Mouse (Mus musculus): Measurements from ENCODE around the gene Nr2f6. TPM values are rescaled to one million over a fixed set of nuclear protein-coding genes. Genes with fewer than 3 reads are reported as not detected.

Nr2f6 gene
- 10 to 100 TPM; 41.7 to 44.8 TPM for total RNA-seq (2021)
- long read RNA-seq, experiment 1, transcript Nr2f6-201 (4 exons, 2,218 nt), result major isoform, 88 of 150 reads
- long read RNA-seq, experiment 1, partial matches to known transcripts, result 10 of 150 reads
- long read RNA-seq, experiment 1, other reads (novel, unspliced or antisense), result 52 of 150 reads
- long read RNA-seq, experiment 2, transcript Nr2f6-201 (4 exons, 2,218 nt), result major isoform, 104 of 150 reads
- long read RNA-seq, experiment 2, partial matches to known transcripts, result 5 of 150 reads
- long read RNA-seq, experiment 2, other reads (novel, unspliced or antisense), result 41 of 150 reads

- intact Hi-C loops (cut with DNase I), result no loop called here
These were observed at the start of gene Nr2f6 for GRCm38 (mm10) chr8:71381421-71381970. Gene Nr2f6, minus strand, starts transcription at chr8:71381960.

GRCm38 (mm10) chr8:71422121-71422520, 40.4 kb upstream of the Nr2f6 start:
- H3K27ac ChIP-seq, result no peak overlapping the region
- DNase-seq (ENCODE audit: extremely low spot score in 1 of 2, low spot score in 2 of 2), result no peak
- no peak overlapping the region for H3K4me3 ChIP-seq
- intact Hi-C loops (cut with DNase I), result no loop called here
- no peak for TF ChIP-seq CTCF (IDR thresholded peaks at IDR 0.05)

More at GRCm38 (mm10) chr8:71381421-71381970, at the start of gene Nr2f6:
- DNase-seq (ENCODE audit: extremely low spot score in 1 of 2, low spot score in 2 of 2), result peak in 1 of 2 experiments; percentile 49
- TF ChIP-seq CTCF (IDR thresholded peaks at IDR 0.05), result no peak
- H3K27ac ChIP-seq, result peak within 1 kb of the TSS; percentile 87
- peak within 1 kb of the TSS; percentile 89 for H3K4me3 ChIP-seq

DNA sequence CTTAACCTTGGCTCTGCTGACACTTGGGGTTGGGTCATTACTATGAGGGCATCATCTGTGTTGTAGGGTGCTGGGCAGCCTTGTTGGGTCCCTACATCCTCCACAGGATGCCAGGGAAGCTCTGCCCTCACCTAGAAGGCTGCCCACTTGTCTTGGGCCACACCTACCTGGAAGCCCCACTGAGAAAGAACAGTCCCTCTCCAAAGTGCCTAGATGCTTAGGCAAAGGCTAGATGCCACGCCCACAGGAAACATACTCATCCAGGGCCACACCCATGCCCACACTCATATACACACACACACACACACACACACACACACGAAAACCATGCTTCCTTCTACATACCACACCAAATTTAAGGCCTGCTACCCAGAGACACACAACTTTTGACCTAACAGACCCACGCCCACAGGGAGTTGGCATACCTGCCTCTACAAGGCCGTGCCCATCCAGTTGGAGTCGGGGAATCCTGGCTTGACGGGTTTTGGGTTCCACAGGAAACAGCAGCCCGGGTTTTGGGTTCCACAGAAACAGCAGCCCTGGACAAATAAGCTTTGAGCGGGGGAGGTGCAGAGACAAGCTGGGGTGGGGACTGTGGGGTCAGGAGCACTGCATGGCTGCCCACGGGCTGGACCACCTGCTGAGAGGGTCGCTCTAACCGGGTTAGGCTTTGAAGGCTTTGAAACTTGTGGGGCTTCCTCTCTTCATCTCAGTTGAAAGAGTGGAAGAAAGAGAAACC, 29.9 kb upstream of the Nr2f6 start:
- Histone ChIP-seq H3K4me3 (no peak overlapping the region), H3K27ac (no peak overlapping the region)
- intact Hi-C loops (cut with DNase I), result loop anchor here (5.0 kb wide), 1 partner anchor 1116 kb away; no protein-coding TSS in a partner anchor
- no peak for DNase-seq (ENCODE audit: extremely low spot score in 1 of 2, low spot score in 2 of 2)
- TF ChIP-seq CTCF (IDR thresholded peaks at IDR 0.05), result no peak

DNA sequence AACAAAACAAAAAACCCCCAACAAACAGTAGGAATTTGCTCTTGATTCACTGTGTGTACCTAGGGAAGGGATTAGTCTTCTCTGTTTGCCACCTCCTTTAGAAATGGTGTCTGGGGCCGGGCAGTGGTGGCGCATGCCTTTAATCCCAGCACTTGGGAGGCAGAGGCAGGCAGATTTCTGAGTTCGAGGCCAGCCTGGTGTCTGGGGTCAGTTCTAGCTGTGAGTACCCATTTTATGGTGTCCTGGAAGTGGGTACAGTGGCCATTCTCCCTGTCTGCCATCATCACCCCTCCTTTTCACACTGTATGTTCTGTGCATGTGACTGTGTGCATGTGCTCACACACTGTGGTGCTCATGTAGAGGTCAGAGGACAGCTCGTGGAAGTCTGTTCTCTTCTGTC, 26.5 kb upstream of the Nr2f6 start:
- Histone ChIP-seq H3K4me3 (no peak overlapping the region), H3K27ac (no peak overlapping the region)
- DNase-seq (ENCODE audit: extremely low spot score in 1 of 2, low spot score in 2 of 2), result no peak
- no peak for TF ChIP-seq CTCF (IDR thresholded peaks at IDR 0.05)
- intact Hi-C loops (cut with DNase I), result no loop called here

DNA sequence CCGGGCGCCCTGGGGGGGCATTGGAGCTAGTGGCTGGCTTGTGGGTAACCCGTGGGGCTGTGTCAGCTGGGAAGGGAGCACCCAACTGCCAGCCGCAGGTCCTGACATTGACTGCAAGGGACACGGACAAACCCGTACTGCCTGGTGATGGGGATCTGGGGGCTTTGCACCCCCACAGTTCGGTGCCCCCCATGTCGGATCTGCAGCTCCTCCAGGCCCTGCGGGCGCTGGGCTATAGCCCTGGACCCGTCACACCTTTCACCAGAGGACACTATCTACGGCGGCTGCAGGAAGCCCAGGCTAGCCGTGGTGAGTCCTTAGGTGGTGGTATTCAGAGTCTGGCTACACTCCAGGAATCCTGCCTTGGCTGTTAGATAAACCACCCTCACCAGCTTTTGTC, 25.7 kb upstream of the Nr2f6 start:
- no peak overlapping the region for H3K27ac ChIP-seq
- TF ChIP-seq CTCF (IDR thresholded peaks at IDR 0.05), result no peak
- no peak for DNase-seq (ENCODE audit: extremely low spot score in 1 of 2, low spot score in 2 of 2)
- H3K4me3 ChIP-seq, result no peak overlapping the region
- intact Hi-C loops (cut with DNase I), result no loop called here

GRCm38 (mm10) chr8:71406099-71407015, 24.6 kb upstream of the Nr2f6 start:
- TF ChIP-seq CTCF (IDR thresholded peaks at IDR 0.05), result peak; percentile 53
- H3K4me3 ChIP-seq, result peak overlapping the region; percentile 40
- DNase-seq (ENCODE audit: extremely low spot score in 1 of 2, low spot score in 2 of 2), result no peak
- intact Hi-C loops (cut with DNase I), result no loop called here
- no peak overlapping the region for H3K27ac ChIP-seq

- intact Hi-C loops (cut with DNase I), result loop anchor here (2.0 kb wide), 1 partner anchor 53 kb away; no protein-coding TSS in a partner anchor
- TF ChIP-seq CTCF (IDR thresholded peaks at IDR 0.05), result peak; percentile 62
- peak; percentile 90 to 94 for DNase-seq (ENCODE audit: extremely low spot score in 1 of 2, low spot score in 2 of 2)
- Histone ChIP-seq H3K27ac (0 out of 2 replicates have a peak within 1 kb of the TSS, but pooled peaks have one; percentile 5), H3K4me3 (peak within 1 kb of the TSS; percentile 40)
These were observed 23.8 kb upstream of the Nr2f6 start, which contains the start of gene Ankle1 for GRCm38 (mm10) chr8:71405401-71406098. Gene Ankle1, plus strand, starts transcription at chr8:71406010.

DNA sequence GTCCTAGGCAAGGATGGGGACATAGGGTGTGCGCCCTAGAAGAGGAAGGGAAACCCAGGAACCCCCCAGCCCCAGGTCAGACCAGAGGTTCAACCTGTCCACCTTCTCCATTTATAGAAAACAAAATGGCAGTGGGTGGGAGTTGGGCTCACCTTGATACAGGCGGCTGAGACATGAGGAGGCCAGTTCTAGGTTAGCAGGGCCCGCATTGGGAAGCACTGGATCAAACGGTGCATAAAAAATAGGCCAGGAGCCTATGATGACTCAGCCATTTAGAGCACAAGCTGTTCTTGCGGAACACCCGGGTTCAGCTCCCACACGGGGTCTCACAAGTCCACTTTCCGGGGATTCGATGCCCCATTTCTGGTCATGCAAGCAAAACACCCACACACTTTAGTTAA, 23.2 kb upstream of the Nr2f6 start:
- TF ChIP-seq CTCF (IDR thresholded peaks at IDR 0.05), result no peak
- DNase-seq (ENCODE audit: extremely low spot score in 1 of 2, low spot score in 2 of 2), result no peak
- peak overlapping the region; percentile 40; the same call in 1 of the 2 replicates for H3K4me3 ChIP-seq
- H3K27ac ChIP-seq, result no peak overlapping the region
- intact Hi-C loops (cut with DNase I), result loop anchor here (2.0 kb wide), 1 partner anchor 54 kb away; no protein-coding TSS in a partner anchor

DNA sequence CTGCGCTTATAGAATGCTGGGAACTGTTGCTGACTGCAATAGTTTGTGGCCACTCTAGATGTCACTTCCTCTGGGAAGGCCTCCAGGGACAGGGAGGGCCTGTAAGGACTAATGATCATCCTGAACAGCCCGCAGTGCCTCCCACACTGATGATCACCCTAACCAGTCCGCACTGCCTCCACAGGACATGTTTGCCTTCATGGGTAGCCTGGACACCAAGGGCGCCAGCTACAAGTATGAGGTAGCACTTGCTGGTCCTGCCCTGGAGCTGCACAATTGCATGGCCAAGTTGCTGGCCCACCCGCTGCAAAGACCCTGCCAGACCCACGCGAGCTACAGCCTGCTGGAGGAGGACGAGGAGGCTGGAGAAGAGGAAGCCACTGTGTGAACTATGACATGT, 22.3 kb upstream of the Nr2f6 start:
- intact Hi-C loops (cut with DNase I), result loop anchor here (2.0 kb wide), 1 partner anchor 55 kb away; no protein-coding TSS in a partner anchor
- no peak for DNase-seq (ENCODE audit: extremely low spot score in 1 of 2, low spot score in 2 of 2)
- Histone ChIP-seq H3K4me3 (no peak overlapping the region), H3K27ac (no peak overlapping the region)
- TF ChIP-seq CTCF (IDR thresholded peaks at IDR 0.05), result no peak

DNA sequence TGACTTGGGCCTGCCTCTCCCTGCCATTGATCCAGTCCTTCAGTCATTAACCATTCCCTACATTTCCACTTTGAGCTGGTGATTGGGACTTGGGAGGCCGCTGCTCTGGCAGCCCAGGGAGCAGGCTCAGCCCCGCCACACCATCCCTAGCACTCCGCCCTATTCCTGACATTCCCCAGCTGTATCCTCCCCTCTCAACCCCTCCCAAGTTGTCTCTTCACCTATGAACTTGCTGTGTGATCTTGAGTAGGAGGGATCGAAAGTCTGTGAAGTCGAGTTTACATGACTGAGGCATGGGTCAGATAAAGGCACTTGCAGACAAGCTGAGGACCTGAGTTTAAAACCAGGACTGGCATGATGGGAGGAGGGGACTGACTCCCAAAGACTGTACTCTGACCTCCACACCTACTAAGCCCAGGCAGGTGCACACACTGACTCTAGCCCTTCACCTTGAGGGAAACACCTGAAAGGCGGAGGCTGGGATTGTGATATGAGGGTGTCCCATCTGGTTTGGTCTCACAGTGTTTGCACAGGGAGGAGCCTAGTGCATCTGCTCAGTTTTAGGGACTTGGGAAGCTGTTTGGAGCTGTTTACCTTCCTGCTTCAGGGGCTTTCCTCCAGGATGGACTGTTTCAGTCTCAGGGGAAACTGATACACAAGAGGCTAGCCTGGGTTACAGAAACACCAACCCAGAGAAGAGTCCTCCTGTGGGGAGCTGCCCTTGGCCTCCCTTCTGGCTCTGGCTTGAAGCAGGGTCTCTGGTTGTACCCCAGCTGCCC, 21.5 kb upstream of the Nr2f6 start:
- no peak for DNase-seq (ENCODE audit: extremely low spot score in 1 of 2, low spot score in 2 of 2)
- no peak overlapping the region for H3K27ac ChIP-seq
- intact Hi-C loops (cut with DNase I), result no loop called here
- TF ChIP-seq CTCF (IDR thresholded peaks at IDR 0.05), result no peak
- H3K4me3 ChIP-seq, result no peak overlapping the region
